Comparison of ENCODE assay signal across 8 mouse cellular contexts in genomic region chr7:84604501-84604900, GRCm38 (mm10). TPM values are rescaled to one million over a fixed set of nuclear protein-coding genes. Genes with fewer than 3 reads are reported as not detected.
DNase-seq lines count a peak whose midpoint lies in the region; ATAC-seq and TF ChIP-seq lines count a peak whose summit lies in the region.

No protein-coding gene starts in this region.

- no peaks in the 10 kb centered on the region for H3K9me3 ChIP-seq in liver, embryonic 15.5 days (replicated peaks)

- TF ChIP-seq POLR2A in cerebellum, adult 2 months (IDR thresholded peaks at IDR 0.05; ENCODE audit: borderline replicate concordance, insufficient read depth, low read length), result no peak

- H3K4me2 ChIP-seq in liver, embryonic 15.5 days, result peak overlapping the region; percentile 92

- H3K4me3 ChIP-seq in gastrocnemius, adult 2 months, result peak overlapping the region; percentile 84
- peak overlapping the region; percentile 66 for H3K4me3 ChIP-seq in liver, embryonic 15.5 days (replicated peaks)
- no peak overlapping the region for H3K4me3 ChIP-seq in cerebellum, adult 2 months (replicated peaks; ENCODE audit: insufficient read depth, low read depth, low read length)

- peaks cover 9% of the 10 kb centered on the region; the same call in 1 of the 2 replicates for H3K36me3 ChIP-seq in liver, embryonic 15.5 days (replicated peaks)

- no peak overlapping the region for H3K9ac ChIP-seq in liver, embryonic 15.5 days

- WGBS in liver, embryonic 15.5 days (ENCODE audit: insufficient replicate concordance), result 46% methylated on average over 3 of the region's 3 CpGs
- 74% methylated on average over 3 of the region's 3 CpGs for WGBS in cerebellum, adult 2 months

- no peak for TF ChIP-seq CTCF in gastrocnemius, adult 2 months (IDR thresholded peaks at IDR 0.05)
- TF ChIP-seq CTCF in cerebellum, adult 2 months (IDR thresholded peaks at IDR 0.05; ENCODE audit: borderline replicate concordance, insufficient read depth, low read depth, low read length), result no peak

- H3K27me3 ChIP-seq in liver, embryonic 15.5 days, result 0 out of 2 replicates have a peak, but pooled peaks cover 4% of the 10 kb centered on the region
- H3K27me3 ChIP-seq in cerebellum, adult 2 months (ENCODE audit: control insufficient read depth, insufficient read depth, low read length), result no peaks in the 10 kb centered on the region

- DNase-seq in gastrocnemius, adult 2 months, result no peak
- no peak for DNase-seq in gastrocnemius, postnatal 10 days
- peak; percentile 72 for DNase-seq in 416B (ENCODE audit: low read depth)
- no peak for DNase-seq in right cerebral cortex, postnatal 25 days
- no peak for DNase-seq in gastrocnemius, postnatal 25 days
- no peak for DNase-seq in cerebellum, adult 2 months

- intact Hi-C loops in gastrocnemius, adult 2 months (cut with DNase I), result loop anchor here (10.0 kb wide), 1 partner anchor 80 kb away; the partner anchor contains the start of gene Zfand6

- peak overlapping the region; percentile 86 for H3K27ac ChIP-seq in gastrocnemius, adult 2 months
- peak overlapping the region; percentile 76 for H3K27ac ChIP-seq in liver, embryonic 15.5 days (replicated peaks)
- H3K27ac ChIP-seq in cerebellum, adult 2 months (ENCODE audit: insufficient read depth, low read length), result no peak overlapping the region

- peaks cover 21% of the 10 kb centered on the region for H3K4me1 ChIP-seq in liver, embryonic 15.5 days (replicated peaks)
- H3K4me1 ChIP-seq in cerebellum, adult 2 months (ENCODE audit: control insufficient read depth, insufficient read depth, low read length), result peaks cover 3% of the 10 kb centered on the region; the same call in 1 of the 2 replicates

- ATAC-seq in hematopoietic stem cell, adult 5-6 weeks (replicated peaks in 1 of 2; ENCODE audit: insufficient read depth in 1 of 2, low FRiP score in 2 of 2, low TSS enrichment in 1 of 2, low read depth in 1 of 2, poor library complexity in 2 of 2, severe bottlenecking in 2 of 2), result peak; percentile 25 to 26; a peak in 1 of 4 replicates
- peak; percentile 16; the same call in 1 of the 2 replicates for ATAC-seq in liver, embryonic 15.5 days (ENCODE audit: insufficient read depth)

RNA-seq across cellular contexts. Expression of gene Fah, which starts 2.0 kb away (rescaled TPM):
- total RNA-seq in gastrocnemius, adult 2 months (2021), result 1 to 10 TPM; 1.6 to 3.0 TPM
- 1 to 10 TPM; 2.6 to 3.1 TPM for total RNA-seq in gastrocnemius, postnatal 10 days (2021)
- 7.0 and 9.8 TPM in 2 replicates for total RNA-seq in hematopoietic stem cell, adult 5-6 weeks (2017)
- 78.8 and 103 TPM in 2 replicates for polyA plus RNA-seq in liver, embryonic 15.5 days (2015; fragmentation: Nextera tagmentation; extraction: Ambion mirVana)
- total RNA-seq in gastrocnemius, postnatal 25 days (2021), result 1 to 10 TPM; 1.4 to 4.0 TPM
- polyA plus RNA-seq in cerebellum, adult 2 months (2012; rRNA removed), result 52.7 and 53.9 TPM in 2 replicates
